ENCODE assay signal across 35 mouse cellular contexts in genomic region chr5:9829750-9830149, GRCm38 (mm10).
"Had no signal": no experiment of that assay in that cellular context is flagged by ENCODE, and none has a peak within 500 bp of the region (broad histone marks: within the 10 kb centered on the region; RNA-seq: fewer than 3 reads in every experiment).

No protein-coding gene starts in this region.

- H3K4me1 ChIP-seq: heart, embryonic 10.5 days; heart, embryonic 12.5 days; heart, embryonic 13.5 days; heart, embryonic 15.5 days; hindbrain, embryonic 10.5 days; hindbrain, embryonic 12.5 days; hindbrain, embryonic 13.5 days; hindbrain, embryonic 15.5 days; intestine, embryonic 15.5 days; kidney, embryonic 15.5 days had no signal

- H3K4me3 ChIP-seq: heart, embryonic 10.5 days; heart, embryonic 12.5 days; heart, embryonic 13.5 days; heart, embryonic 15.5 days; hindbrain, embryonic 10.5 days; hindbrain, embryonic 12.5 days; hindbrain, embryonic 13.5 days; hindbrain, embryonic 15.5 days; intestine, embryonic 15.5 days; kidney, embryonic 15.5 days; layer of hippocampus, adult 2 months had no signal

- H3K36me3 ChIP-seq: heart, embryonic 10.5 days; heart, embryonic 12.5 days; heart, embryonic 13.5 days; heart, embryonic 15.5 days; hindbrain, embryonic 10.5 days; hindbrain, embryonic 12.5 days; hindbrain, embryonic 13.5 days; hindbrain, embryonic 15.5 days; intestine, embryonic 15.5 days; kidney, embryonic 15.5 days had no signal

- H3K9ac ChIP-seq: heart, embryonic 12.5 days; heart, embryonic 13.5 days; heart, embryonic 15.5 days; hindbrain, embryonic 12.5 days; hindbrain, embryonic 13.5 days; hindbrain, embryonic 14.5 days; hindbrain, embryonic 15.5 days; intestine, embryonic 15.5 days; kidney, embryonic 15.5 days had no signal

- H3K4me2 ChIP-seq: heart, embryonic 11.5 days; heart, embryonic 12.5 days; heart, embryonic 13.5 days; heart, embryonic 15.5 days; hindbrain, embryonic 12.5 days; hindbrain, embryonic 13.5 days; hindbrain, embryonic 14.5 days; hindbrain, embryonic 15.5 days; intestine, embryonic 15.5 days; kidney, embryonic 15.5 days had no signal

- DNase-seq: heart, postnatal 10 days; heart, postnatal 14 days; heart, postnatal 36 days; heart, postnatal 4 days; kidney, adult 11 months; kidney, adult 18-20 months; kidney, adult 2 months; kidney, adult 8-10 months; kidney, adult 9 months; kidney, postnatal 10 days; kidney, postnatal 14 days; kidney, postnatal 25 days; kidney, postnatal 36 days; kidney, postnatal 4 days; layer of hippocampus, adult 9-11 months; layer of hippocampus, postnatal 36 days had no signal

- H3K27me3 ChIP-seq: heart, embryonic 12.5 days; heart, embryonic 13.5 days; heart, embryonic 15.5 days; hindbrain, embryonic 12.5 days; hindbrain, embryonic 13.5 days; hindbrain, embryonic 15.5 days; intestine, embryonic 15.5 days; kidney, embryonic 15.5 days had no signal

- H3K27ac ChIP-seq: heart, embryonic 10.5 days; heart, embryonic 13.5 days; heart, embryonic 15.5 days; hindbrain, embryonic 10.5 days; hindbrain, embryonic 12.5 days; hindbrain, embryonic 13.5 days; hindbrain, embryonic 14.5 days; hindbrain, embryonic 15.5 days; hindbrain, postnatal 0 days; intestine, embryonic 15.5 days; kidney, embryonic 15.5 days; kidney, postnatal 0 days; layer of hippocampus, adult 2 months had no signal

- ATAC-seq: hindbrain, embryonic 16.5 days; hindbrain, postnatal 0 days; inflammation-experienced regulatory T-cells, adult 6 months; intestine, embryonic 15.5 days; intestine, embryonic 16.5 days; intestine, postnatal 0 days had no signal

- H3K9me3 ChIP-seq: heart, embryonic 10.5 days; heart, embryonic 12.5 days; heart, embryonic 13.5 days; heart, embryonic 15.5 days; hindbrain, embryonic 10.5 days; hindbrain, embryonic 12.5 days; hindbrain, embryonic 13.5 days; hindbrain, embryonic 15.5 days; intestine, embryonic 15.5 days; kidney, embryonic 15.5 days had no signal
